Mouse (Mus musculus) layer of hippocampus, adult 2 months (tissue): ENCODE data around the gene Rora. TPM values are rescaled to one million over a fixed set of nuclear protein-coding genes. Genes with fewer than 3 reads are reported as not detected.
A peak's percentile ranks its signal among the peaks of the same experiment; 100 is the strongest.

Experiments
- DNase-seq, 2 experiments: peaks; one replicate each; pipeline ENCODE4 v3.0.0; 2022; ENCODE audit warnings: low spot score in 2 of 2
- H3K27ac ChIP-seq: fragments of 200-600 bp; 2 replicates; pipeline ENCODE4 v1.8.1; 2022
- H3K4me3 ChIP-seq: fragments of 200-600 bp; 2 replicates; pipeline ENCODE4 v1.8.1; 2022; ENCODE audit warnings: mild to moderate bottlenecking
- CTCF ChIP-seq: fragments of 200-600 bp; conservative IDR thresholded peaks from 2 replicates; pipeline ENCODE4 v1.8.1; 2022; ENCODE audit warnings: antibody characterized with exemption, mild to moderate bottlenecking, moderate library complexity
- total RNA-seq, 2 experiments: library from RNA; stranded (reverse); gene quantifications; 2 replicates each; pipeline ENCODE4 v1.2.3; 2021

Rora gene
- total RNA-seq, 2 experiments from 2014 or later = 32.0 to 35.6 TPM

- TF ChIP-seq CTCF = no peak
- no peak for DNase-seq
- H3K4me3 ChIP-seq = peak overlapping the region; percentile 84; the same call in 1 of the 2 replicates
- H3K27ac ChIP-seq = peak overlapping the region; percentile 92
Measured at GRCm38 (mm10) chr9:68656076-68656795, 2.6 kb downstream of the Rora start.

DNA sequence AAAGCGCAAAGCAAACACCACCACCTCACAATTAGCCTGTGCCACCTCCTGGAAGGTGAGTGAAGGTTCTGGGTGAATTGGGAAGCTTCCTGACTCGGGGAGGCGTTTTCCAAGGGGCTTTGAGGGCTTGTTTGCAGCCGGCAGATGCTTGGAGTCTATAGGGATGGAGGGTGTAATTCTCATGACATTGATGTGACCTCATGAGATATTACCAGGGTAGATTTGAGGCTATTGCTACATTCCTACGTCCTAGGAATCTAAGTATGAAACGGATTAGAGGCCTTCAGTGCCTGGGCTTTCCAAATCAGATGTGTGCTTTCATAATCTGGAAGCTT is 3.2 kb downstream of the Rora start:
- no peak for DNase-seq
- Histone ChIP-seq H3K4me3 (no peak overlapping the region), H3K27ac (peak overlapping the region; percentile 19; the same call in 1 of the 2 replicates)
- no peak for TF ChIP-seq CTCF

GRCm38 (mm10) chr9:68670731-68671130 is 17.1 kb downstream of the Rora start:
- H3K4me3 ChIP-seq = no peak overlapping the region
- no peak overlapping the region for H3K27ac ChIP-seq
- no peak for TF ChIP-seq CTCF
- DNase-seq = no peak

GRCm38 (mm10) chr9:68672459-68672858 is 18.9 kb downstream of the Rora start:
- Histone ChIP-seq H3K27ac (no peak overlapping the region), H3K4me3 (no peak overlapping the region)
- no peak for DNase-seq
- TF ChIP-seq CTCF = no peak

- DNase-seq = no peak
- H3K4me3 ChIP-seq = no peak overlapping the region
Measured at GRCm38 (mm10) chr9:68673221-68673620, 19.6 kb downstream of the Rora start.

DNA sequence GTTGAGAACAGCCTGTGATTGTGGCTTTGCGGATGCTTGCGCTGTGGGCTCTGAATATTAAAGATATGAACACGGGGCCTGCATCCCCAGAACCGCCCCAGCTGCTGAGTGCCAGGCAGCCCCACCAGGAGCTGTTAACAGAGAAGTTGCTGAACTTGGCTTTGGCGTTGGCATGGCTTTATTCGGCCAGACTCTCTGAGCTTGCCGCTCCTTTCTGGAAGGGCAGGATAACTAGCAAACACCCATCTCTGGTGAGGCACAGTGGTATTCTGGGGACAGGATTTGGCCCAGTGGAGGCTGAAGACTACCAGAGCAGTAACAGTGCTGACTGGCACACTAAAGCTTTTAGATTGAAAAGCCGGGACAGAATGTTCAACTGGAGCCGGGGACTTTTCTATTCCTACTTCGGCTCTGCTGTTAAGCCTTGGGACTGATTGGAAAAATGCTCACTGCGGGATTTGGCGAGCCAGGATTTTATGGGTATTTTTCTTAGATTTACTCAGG is 26.3 kb downstream of the Rora start:
- peak overlapping the region; percentile 76 for H3K27ac ChIP-seq
- DNase-seq = peak in 1 of 2 experiments; percentile 18
- no peak for TF ChIP-seq CTCF
- no peak overlapping the region for H3K4me3 ChIP-seq

More at GRCm38 (mm10) chr9:68673221-68673620, 19.6 kb downstream of the Rora start:
- H3K27ac ChIP-seq = no peak overlapping the region
- no peak for TF ChIP-seq CTCF

DNA sequence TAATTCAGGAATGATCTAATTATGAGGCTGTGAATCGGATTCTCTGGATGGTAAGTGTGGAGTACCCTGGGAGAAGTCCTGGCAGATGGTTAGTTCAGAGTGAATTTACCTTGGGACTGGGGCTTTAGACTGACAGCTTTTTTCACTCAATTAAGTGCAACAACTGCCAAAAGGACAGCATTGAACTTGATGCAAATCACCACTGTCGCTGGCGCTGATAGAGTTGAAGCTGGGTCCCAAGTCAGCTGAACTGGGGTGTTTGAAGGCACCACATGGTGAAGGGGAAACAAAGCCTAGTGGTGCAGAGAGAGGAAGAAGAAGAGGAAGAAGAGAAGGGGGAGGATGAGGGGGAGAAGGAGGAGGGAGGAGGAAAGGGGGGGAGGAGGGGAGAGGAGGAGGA is 30.4 kb downstream of the Rora start:
- no peak for TF ChIP-seq CTCF
- DNase-seq = no peak
- H3K4me3 ChIP-seq = no peak overlapping the region
- no peak overlapping the region for H3K27ac ChIP-seq

- H3K4me3 ChIP-seq = no peak overlapping the region
- no peak overlapping the region for H3K27ac ChIP-seq
- DNase-seq = no peak
- TF ChIP-seq CTCF = no peak
Measured at GRCm38 (mm10) chr9:68685562-68685961, 32.0 kb downstream of the Rora start.

DNA sequence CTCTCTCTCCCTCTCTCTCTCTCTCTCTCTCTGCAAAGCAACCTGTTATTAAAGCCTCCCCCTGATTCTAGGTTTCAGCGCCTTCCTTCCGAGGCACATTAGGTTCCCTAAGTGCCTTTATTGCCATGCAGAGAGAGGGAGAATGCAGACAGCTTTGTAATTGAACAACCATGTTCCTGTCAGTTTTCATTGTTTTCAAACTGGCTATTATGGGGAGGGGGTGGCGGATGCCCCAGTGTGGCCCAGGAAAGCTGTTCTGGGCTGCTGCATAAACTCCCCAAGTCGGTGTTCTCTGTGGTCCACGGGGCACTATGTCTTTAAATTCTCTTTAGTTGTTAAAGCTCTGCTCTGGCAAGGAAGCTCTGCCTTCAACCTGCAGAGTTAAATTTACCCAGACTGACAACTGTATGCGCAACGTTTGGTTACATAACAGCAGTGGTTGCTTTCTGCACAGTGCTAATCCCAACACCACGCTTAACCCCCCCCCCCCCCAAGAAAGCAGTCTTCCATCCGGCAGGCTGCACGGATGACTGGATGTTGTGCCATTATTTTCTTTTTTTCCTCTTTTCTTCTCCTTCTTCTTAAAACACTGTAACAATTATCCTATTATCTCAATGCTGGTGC is 33.8 kb downstream of the Rora start:
- H3K4me3 ChIP-seq = no peak overlapping the region
- no peak for TF ChIP-seq CTCF
- no peak overlapping the region for H3K27ac ChIP-seq
- DNase-seq = no peak

- no peak overlapping the region for H3K27ac ChIP-seq
- TF ChIP-seq CTCF = no peak
- no peak for DNase-seq
- H3K4me3 ChIP-seq = no peak overlapping the region
Measured at GRCm38 (mm10) chr9:68688151-68688550, 34.6 kb downstream of the Rora start.

DNA sequence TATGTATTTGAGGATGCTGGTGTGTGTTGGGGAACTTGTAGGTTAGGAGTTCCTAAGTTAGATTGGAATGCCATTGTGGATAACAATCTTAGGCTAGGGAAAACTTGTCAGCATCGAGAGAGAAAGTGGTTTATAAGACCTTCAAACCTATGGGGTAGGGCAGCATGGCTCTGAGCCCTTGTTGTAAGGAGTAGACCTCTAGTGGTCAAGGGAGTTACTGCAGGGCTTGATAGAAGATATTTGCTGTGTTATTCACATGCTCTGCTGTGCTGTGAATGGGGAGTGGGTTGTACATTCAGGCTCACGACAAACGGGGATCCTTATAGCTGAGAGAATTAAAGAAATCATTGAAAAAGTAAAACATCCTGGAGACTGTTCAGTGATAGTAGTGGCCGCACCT is 35.8 kb downstream of the Rora start:
- DNase-seq = peak; percentile 48 to 66
- Histone ChIP-seq H3K4me3 (no peak overlapping the region), H3K27ac (no peak overlapping the region)
- peak; percentile 93 for TF ChIP-seq CTCF

- H3K4me3 ChIP-seq = no peak overlapping the region
- TF ChIP-seq CTCF = no peak
- DNase-seq = no peak
- 0 out of 2 replicates have a peak overlapping the region, but pooled peaks have one; percentile 10 for H3K27ac ChIP-seq
Measured at GRCm38 (mm10) chr9:68694889-68695495, 41.4 kb downstream of the Rora start.

GRCm38 (mm10) chr9:68695496-68695969 is 41.9 kb downstream of the Rora start:
- 0 out of 2 replicates have a peak overlapping the region, but pooled peaks have one; percentile 10 for H3K27ac ChIP-seq
- no peak for DNase-seq
- no peak for TF ChIP-seq CTCF
- H3K4me3 ChIP-seq = no peak overlapping the region
